Mouse (Mus musculus) heart, embryonic 15.5 days (tissue): ENCODE measurements at regions not wholly inside any gene's neighbourhood (a gene's known extent, or its start where the extent isn't known, plus 50 kb on each side); places are given as distances from the start of the nearest gene placed in this dataset.

Source experiments
- ATAC-seq: fragments of 200-750 bp; cut with Nextera tagmentation; replicated peaks from 2 replicates; pipeline ENCODE4 v1.8.0; 2017; ENCODE audit warnings: low read depth, moderate TSS enrichment; ENCODE audit not compliant: insufficient number of reproducible peaks, insufficient read depth, low FRiP score
- H3K27ac ChIP-seq: fragments of 300-500 bp; sonication (generic); 2 replicates; pipeline ENCODE4 v1.5.1; 2015; ENCODE audit warnings: mild to moderate bottlenecking, inconsistent platforms
- H3K27me3 ChIP-seq: fragments of 300-500 bp; sonication (generic); 2 replicates; pipeline ENCODE4 v1.6.1; 2015; ENCODE audit warnings: inconsistent platforms
- H3K36me3 ChIP-seq: fragments of 300-500 bp; sonication (generic); 2 replicates; pipeline ENCODE4 v1.6.1; 2015; ENCODE audit warnings: mild to moderate bottlenecking, inconsistent platforms
- H3K4me1 ChIP-seq: fragments of 300-500 bp; sonication (generic); replicated peaks from 2 replicates; pipeline ENCODE4 v1.6.1; 2015; ENCODE audit warnings: inconsistent platforms
- H3K4me2 ChIP-seq: fragments of 300-500 bp; sonication (generic); 2 replicates; pipeline ENCODE4 v1.6.1; 2015; ENCODE audit warnings: inconsistent platforms, mild to moderate bottlenecking, moderate library complexity
- H3K4me3 ChIP-seq: fragments of 300-500 bp; sonication (generic); 2 replicates; pipeline ENCODE4 v1.5.1; 2015; ENCODE audit warnings: mild to moderate bottlenecking, inconsistent platforms
- H3K9ac ChIP-seq: fragments of 300-500 bp; sonication (generic); 2 replicates; pipeline ENCODE4 v1.6.1; 2015; ENCODE audit warnings: mild to moderate bottlenecking, inconsistent platforms
- H3K9me3 ChIP-seq: fragments of 300-500 bp; sonication (generic); replicated peaks from 2 replicates; pipeline ENCODE4 v1.6.1; 2016; ENCODE audit warnings: inconsistent platforms
- WGBS: fragments of 180-500 bp; shearing (Covaris S2); methylation state at CpG from one replicate; pipeline ENCODE4 v1.1.7; 2015; ENCODE audit warnings: mixed read lengths; 5-methylcytosine and 5-hydroxymethylcytosine counted together

- no peak overlapping the region for H3K9ac ChIP-seq
- no peak overlapping the region for H3K4me2 ChIP-seq
- no peak overlapping the region for H3K27ac ChIP-seq
- H3K36me3 ChIP-seq = no peaks in the 10 kb centered on the region
- no peaks in the 10 kb centered on the region for H3K27me3 ChIP-seq
- H3K4me1 ChIP-seq = no peaks in the 10 kb centered on the region
- H3K9me3 ChIP-seq = no peaks in the 10 kb centered on the region
- no peak for ATAC-seq
- WGBS = 82% methylated on average over 1 of the region's 1 CpGs
- no peak overlapping the region for H3K4me3 ChIP-seq
Observed at GRCm38 (mm10) chr5:27963765-27964164, 107.4 kb upstream of the Insig1 start.

- Histone ChIP-seq H3K36me3 (no peaks in the 10 kb centered on the region), H3K4me1 (no peaks in the 10 kb centered on the region), H3K9me3 (no peaks in the 10 kb centered on the region), H3K27ac (no peak overlapping the region), H3K27me3 (no peaks in the 10 kb centered on the region), H3K4me2 (no peak overlapping the region), H3K9ac (no peak overlapping the region), H3K4me3 (no peak overlapping the region)
- no peak for ATAC-seq
- WGBS = 2% methylated on average over 2 of the region's 2 CpGs
Observed at GRCm38 (mm10) chr5:27995186-27995585, 76.0 kb upstream of the Insig1 start.

GRCm38 (mm10) chr5:27997751-27998150 is 73.4 kb upstream of the Insig1 start:
- no peak overlapping the region for H3K27ac ChIP-seq
- H3K4me1 ChIP-seq = no peaks in the 10 kb centered on the region
- no peaks in the 10 kb centered on the region for H3K36me3 ChIP-seq
- no peaks in the 10 kb centered on the region for H3K9me3 ChIP-seq
- H3K4me3 ChIP-seq = no peak overlapping the region
- ATAC-seq = no peak
- H3K27me3 ChIP-seq = no peaks in the 10 kb centered on the region
- H3K4me2 ChIP-seq = no peak overlapping the region
- H3K9ac ChIP-seq = no peak overlapping the region
- WGBS = 72% methylated on average over 8 of the region's 8 CpGs

GRCm38 (mm10) chr5:28002922-28003321 is 68.2 kb upstream of the Insig1 start:
- H3K9ac ChIP-seq = no peak overlapping the region
- no peak overlapping the region for H3K27ac ChIP-seq
- no peaks in the 10 kb centered on the region for H3K36me3 ChIP-seq
- no peaks in the 10 kb centered on the region for H3K4me1 ChIP-seq
- H3K4me2 ChIP-seq = no peak overlapping the region
- 58% methylated on average over 1 of the region's 1 CpGs for WGBS
- H3K4me3 ChIP-seq = no peak overlapping the region
- ATAC-seq = 0 out of 2 replicates have a peak, but pooled peaks have one; percentile 7
- H3K9me3 ChIP-seq = no peaks in the 10 kb centered on the region
- no peaks in the 10 kb centered on the region for H3K27me3 ChIP-seq

- Histone ChIP-seq H3K9ac (no peak overlapping the region), H3K27ac (no peak overlapping the region), H3K4me1 (no peaks in the 10 kb centered on the region), H3K9me3 (no peaks in the 10 kb centered on the region), H3K36me3 (no peaks in the 10 kb centered on the region), H3K4me3 (no peak overlapping the region), H3K4me2 (no peak overlapping the region), H3K27me3 (no peaks in the 10 kb centered on the region)
- WGBS = 60% methylated on average over 6 of the region's 6 CpGs
- ATAC-seq = no peak
Observed at GRCm38 (mm10) chr5:28003756-28004486, 67.2 kb upstream of the Insig1 start.

GRCm38 (mm10) chr5:28004487-28004827 is 66.7 kb upstream of the Insig1 start:
- Histone ChIP-seq H3K9ac (no peak overlapping the region), H3K9me3 (no peaks in the 10 kb centered on the region), H3K4me3 (no peak overlapping the region), H3K27ac (no peak overlapping the region), H3K36me3 (no peaks in the 10 kb centered on the region), H3K4me2 (no peak overlapping the region), H3K4me1 (no peaks in the 10 kb centered on the region), H3K27me3 (no peaks in the 10 kb centered on the region)
- ATAC-seq = no peak

GRCm38 (mm10) chr5:28009386-28009785 is 61.8 kb upstream of the Insig1 start:
- 74% methylated on average over 4 of the region's 4 CpGs for WGBS
- Histone ChIP-seq H3K36me3 (no peaks in the 10 kb centered on the region), H3K4me1 (no peaks in the 10 kb centered on the region), H3K27me3 (no peaks in the 10 kb centered on the region), H3K9ac (no peak overlapping the region), H3K27ac (no peak overlapping the region), H3K4me2 (no peak overlapping the region), H3K4me3 (no peak overlapping the region), H3K9me3 (no peaks in the 10 kb centered on the region)
- ATAC-seq = no peak

- ATAC-seq = no peak
- WGBS = 73% methylated on average over 2 of the region's 2 CpGs
Observed at GRCm38 (mm10) chr5:28009871-28010270, 61.3 kb upstream of the Insig1 start.

GRCm38 (mm10) chr5:28010529-28010928 is 60.6 kb upstream of the Insig1 start:
- H3K4me2 ChIP-seq = no peak overlapping the region
- H3K9ac ChIP-seq = no peak overlapping the region
- H3K27me3 ChIP-seq = no peaks in the 10 kb centered on the region
- H3K9me3 ChIP-seq = no peaks in the 10 kb centered on the region
- 85% methylated on average over 3 of the region's 3 CpGs for WGBS
- H3K4me1 ChIP-seq = no peaks in the 10 kb centered on the region
- no peak overlapping the region for H3K4me3 ChIP-seq
- ATAC-seq = no peak
- no peaks in the 10 kb centered on the region for H3K36me3 ChIP-seq
- no peak overlapping the region for H3K27ac ChIP-seq

More at GRCm38 (mm10) chr5:28009871-28010270, 61.3 kb upstream of the Insig1 start:
- H3K4me3 ChIP-seq = no peak overlapping the region
- no peaks in the 10 kb centered on the region for H3K36me3 ChIP-seq
- H3K9me3 ChIP-seq = no peaks in the 10 kb centered on the region
- no peaks in the 10 kb centered on the region for H3K27me3 ChIP-seq
- H3K27ac ChIP-seq = no peak overlapping the region
- no peaks in the 10 kb centered on the region for H3K4me1 ChIP-seq
- no peak overlapping the region for H3K9ac ChIP-seq
- no peak overlapping the region for H3K4me2 ChIP-seq

GRCm38 (mm10) chr5:28012496-28012895 is 58.7 kb upstream of the Insig1 start:
- Histone ChIP-seq H3K4me3 (no peak overlapping the region), H3K4me2 (no peak overlapping the region), H3K9me3 (no peaks in the 10 kb centered on the region), H3K4me1 (no peaks in the 10 kb centered on the region), H3K9ac (no peak overlapping the region), H3K36me3 (no peaks in the 10 kb centered on the region), H3K27ac (no peak overlapping the region), H3K27me3 (no peaks in the 10 kb centered on the region)
- ATAC-seq = no peak
- WGBS = 77% methylated on average over 2 of the region's 2 CpGs

GRCm38 (mm10) chr5:28013619-28014273 is 57.4 kb upstream of the Insig1 start:
- ATAC-seq = no peak
- Histone ChIP-seq H3K4me2 (no peak overlapping the region), H3K4me1 (no peaks in the 10 kb centered on the region), H3K9me3 (no peaks in the 10 kb centered on the region), H3K27ac (no peak overlapping the region), H3K4me3 (no peak overlapping the region), H3K9ac (no peak overlapping the region), H3K36me3 (no peaks in the 10 kb centered on the region), H3K27me3 (no peaks in the 10 kb centered on the region)
- WGBS = 48% methylated on average over 6 of the region's 6 CpGs

GRCm38 (mm10) chr5:28019864-28020263 is 51.3 kb upstream of the Insig1 start:
- no peaks in the 10 kb centered on the region for H3K4me1 ChIP-seq
- no peaks in the 10 kb centered on the region for H3K27me3 ChIP-seq
- H3K27ac ChIP-seq = no peak overlapping the region
- H3K9me3 ChIP-seq = no peaks in the 10 kb centered on the region
- no peak overlapping the region for H3K4me3 ChIP-seq
- 30% methylated on average over 3 of the region's 3 CpGs for WGBS
- no peak for ATAC-seq
- no peaks in the 10 kb centered on the region for H3K36me3 ChIP-seq
- no peak overlapping the region for H3K9ac ChIP-seq
- H3K4me2 ChIP-seq = no peak overlapping the region
